Mouse (Mus musculus): ENCODE data around the gene Arih1.

DNA sequence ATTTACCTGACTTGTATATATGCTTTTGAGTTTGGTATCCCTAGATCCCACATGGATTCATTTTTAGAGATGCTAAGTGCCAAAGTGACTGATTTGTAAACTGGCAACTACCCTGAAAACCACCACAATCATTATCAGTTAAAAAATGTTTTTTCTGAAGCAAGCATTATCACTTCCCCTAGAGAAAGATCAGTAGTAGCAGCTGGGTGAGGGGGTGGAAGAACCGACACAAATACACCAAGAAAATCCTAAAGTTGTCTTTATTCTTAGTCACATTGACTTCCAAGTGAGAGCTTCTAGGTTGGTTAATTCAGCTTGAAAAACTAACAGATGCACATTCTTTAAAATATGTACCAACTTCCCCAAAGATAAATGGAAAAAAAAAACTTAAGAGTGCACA is 98.1 kb downstream of the Arih1 start:
- TF ChIP-seq POLR2A (IDR thresholded peaks at IDR 0.05; ENCODE audit: low read depth, low read length) (no peak), CTCF (conservative IDR thresholded peaks at IDR 0.05; ENCODE audit: insufficient read depth, insufficient read length, low read depth, low read length) (no peak)
